Mouse (Mus musculus) ES-Bruce4 (cell line): ENCODE results near the gene Lingo3. TPM values are rescaled to one million over a fixed set of nuclear protein-coding genes. Genes with fewer than 3 reads are reported as not detected.

ENCODE experiments used
- H3K27ac ChIP-seq: 2 replicates; pipeline ENCODE4 v1.5.1; 2012; ENCODE audit warnings: low read length, inconsistent platforms; ENCODE audit not compliant: insufficient read depth
- H3K27me3 ChIP-seq: 2 replicates; pipeline ENCODE4 v1.6.1; 2012; ENCODE audit warnings: mild to moderate bottlenecking, low read length, inconsistent platforms; ENCODE audit not compliant: control insufficient read depth, poor library complexity, insufficient read depth, severe bottlenecking
- H3K36me3 ChIP-seq: 2 replicates; pipeline ENCODE4 v1.6.1; 2012; ENCODE audit warnings: inconsistent platforms, mild to moderate bottlenecking, low read length, moderate library complexity; ENCODE audit not compliant: control insufficient read depth, poor library complexity, insufficient read depth, severe bottlenecking
- H3K4me1 ChIP-seq: one replicate; pipeline ENCODE4 v1.8.1; 2011; ENCODE audit warnings: low read length; ENCODE audit not compliant: control insufficient read depth, insufficient read depth
- H3K4me3 ChIP-seq: 2 replicates; pipeline ENCODE4 v1.5.1; 2011; ENCODE audit warnings: low read depth, mild to moderate bottlenecking, low read length
- H3K9ac ChIP-seq: 2 replicates; pipeline ENCODE4 v1.6.1; 2012; ENCODE audit warnings: low read depth, mild to moderate bottlenecking, inconsistent platforms; ENCODE audit not compliant: poor library complexity, severe bottlenecking
- H3K9me3 ChIP-seq: replicated peaks from 2 replicates; pipeline ENCODE4 v1.6.1; 2012; ENCODE audit warnings: mild to moderate bottlenecking, low read length, inconsistent platforms; ENCODE audit not compliant: control insufficient read depth, poor library complexity, insufficient read depth, severe bottlenecking
- CTCF ChIP-seq: IDR thresholded peaks from one replicate; pipeline ENCODE4 v1.8.1; 2011; ENCODE audit warnings: low read depth, low read length
- EP300 ChIP-seq: IDR thresholded peaks from 2 replicates; pipeline ENCODE4 v1.6.1; 2011; ENCODE audit warnings: low read depth, low read length; ENCODE audit not compliant: insufficient read depth
- POLR2A ChIP-seq: IDR thresholded peaks from one replicate; pipeline ENCODE4 v1.8.1; 2011; ENCODE audit warnings: low read length; ENCODE audit not compliant: insufficient read depth
- polyA plus RNA-seq: library from polyadenylated mRNA; stranded (reverse); fragments of >200 nt; gene quantifications from 2 replicates; pipeline ENCODE4 v1.2.4, GENCODE M21; 2011; ENCODE audit warnings: low read depth; ENCODE audit not compliant: missing spikeins, insufficient read depth, insufficient read length

Gene Lingo3
- polyA plus RNA-seq, 1 experiment, result 1.2 TPM

- Histone ChIP-seq H3K4me3 (no peak overlapping the region), H3K27ac (no peak overlapping the region), H3K9me3 (no peaks in the 10 kb centered on the region), H3K9ac (no peak overlapping the region), H3K27me3 (no peaks in the 10 kb centered on the region), H3K36me3 (peaks cover 20% of the 10 kb centered on the region), H3K4me1 (peaks cover 3% of the 10 kb centered on the region)
- TF ChIP-seq EP300 (no peak), POLR2A (no peak), CTCF (no peak)
These were observed 39.5 kb downstream of the Lingo3 start for GRCm38 (mm10) chr10:80804340-80804739.

GRCm38 (mm10) chr10:80802996-80803395 is 40.8 kb downstream of the Lingo3 start:
- TF ChIP-seq EP300, result no peak
- TF ChIP-seq CTCF, result no peak
- no peak for TF ChIP-seq POLR2A
- Histone ChIP-seq H3K36me3 (peaks cover 20% of the 10 kb centered on the region), H3K9ac (no peak overlapping the region), H3K9me3 (no peaks in the 10 kb centered on the region), H3K27ac (no peak overlapping the region), H3K27me3 (no peaks in the 10 kb centered on the region), H3K4me1 (no peaks in the 10 kb centered on the region), H3K4me3 (no peak overlapping the region)

GRCm38 (mm10) chr10:80802204-80802912 is 41.5 kb downstream of the Lingo3 start:
- peaks cover 20% of the 10 kb centered on the region for H3K36me3 ChIP-seq
- H3K4me3 ChIP-seq, result no peak overlapping the region
- TF ChIP-seq EP300 (no peak), CTCF (no peak), POLR2A (no peak)
- no peak overlapping the region for H3K9ac ChIP-seq
- no peaks in the 10 kb centered on the region for H3K4me1 ChIP-seq
- H3K27ac ChIP-seq, result no peak overlapping the region
- H3K27me3 ChIP-seq, result no peaks in the 10 kb centered on the region
- H3K9me3 ChIP-seq, result no peaks in the 10 kb centered on the region

- no peaks in the 10 kb centered on the region for H3K9me3 ChIP-seq
These were observed 44.7 kb downstream of the Lingo3 start for GRCm38 (mm10) chr10:80799070-80799566.

GRCm38 (mm10) chr10:80798150-80799006 is 45.5 kb downstream of the Lingo3 start, which contains the start of the genes Sf3a2 and Plekhj1:
Sf3a2 (plus strand) TSS chr10:80798198.
Plekhj1 (minus strand) TSS chr10:80798626.
- Histone ChIP-seq H3K27me3 (no peaks in the 10 kb centered on the region), H3K9me3 (no peaks in the 10 kb centered on the region), H3K9ac (peak within 1 kb of the TSS; percentile 81), H3K36me3 (peaks cover 18% of the 10 kb centered on the region), H3K4me1 (peaks cover 2% of the 10 kb centered on the region), H3K27ac (peak within 1 kb of the TSS; percentile 71), H3K4me3 (peak within 1 kb of the TSS; percentile 99)
- TF ChIP-seq CTCF, result no peak
- TF ChIP-seq EP300, result 0 out of 2 replicates have a peak, but pooled peaks have one; percentile 4
- TF ChIP-seq POLR2A, result peak; percentile 80

More at GRCm38 (mm10) chr10:80799070-80799566, 44.7 kb downstream of the Lingo3 start:
- Histone ChIP-seq H3K4me1 (peaks cover 2% of the 10 kb centered on the region), H3K4me3 (peak overlapping the region; percentile 99), H3K27ac (peak overlapping the region; percentile 58), H3K36me3 (peaks cover 20% of the 10 kb centered on the region), H3K9ac (peak overlapping the region; percentile 81), H3K27me3 (no peaks in the 10 kb centered on the region)
- TF ChIP-seq EP300, result no peak
